Mouse (Mus musculus): ENCODE measurements at regions not wholly inside any gene's neighbourhood (a gene's known extent, or its start where the extent isn't known, plus 50 kb on each side); places are given as distances from the start of the nearest gene placed in this dataset.

DNA sequence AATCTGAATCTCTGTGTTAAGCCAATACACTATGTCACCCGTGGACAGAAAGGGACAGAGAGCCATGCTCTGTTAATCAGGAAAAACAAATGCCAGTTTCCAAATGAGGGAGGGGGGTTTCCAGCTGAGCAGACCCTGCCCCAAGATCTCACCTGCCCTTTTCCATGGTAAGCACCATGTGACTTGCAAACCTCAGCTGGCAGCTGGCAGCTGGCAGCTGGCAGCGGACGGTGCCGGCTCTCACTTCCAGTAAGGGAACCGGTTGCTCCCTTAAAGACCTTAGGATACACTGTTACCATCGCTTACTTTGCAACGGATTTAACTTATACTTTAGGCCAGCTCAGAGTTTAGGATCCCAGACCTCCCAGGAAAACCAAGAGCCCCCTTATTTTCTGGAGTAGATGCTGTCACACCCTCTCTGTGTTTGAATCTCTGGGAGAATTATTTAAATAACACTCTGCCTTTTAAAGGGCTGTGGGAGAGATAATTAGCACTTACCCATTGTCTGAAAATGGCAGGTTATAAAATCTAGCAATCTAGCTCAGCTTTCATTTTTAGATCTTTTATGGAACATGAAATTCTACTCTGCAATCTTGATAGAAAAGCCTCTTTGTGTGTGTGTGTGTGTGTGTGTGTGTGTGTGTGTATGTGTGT is 131.7 kb downstream of the Drd1 start:
- H3K4me3 ChIP-seq, result no peak overlapping the region
- DNase-seq (ENCODE audit: extremely low spot score in 1 of 2, low spot score in 2 of 2), result no peak
- no peak overlapping the region for H3K27ac ChIP-seq
- TF ChIP-seq CTCF (IDR thresholded peaks at IDR 0.05), result no peak
- intact Hi-C loops (cut with DNase I), result loop anchor here (2.0 to 10.0 kb wide), 2 partner anchors 51 to 131 kb away; partner anchors contain the start of gene Drd1

DNA sequence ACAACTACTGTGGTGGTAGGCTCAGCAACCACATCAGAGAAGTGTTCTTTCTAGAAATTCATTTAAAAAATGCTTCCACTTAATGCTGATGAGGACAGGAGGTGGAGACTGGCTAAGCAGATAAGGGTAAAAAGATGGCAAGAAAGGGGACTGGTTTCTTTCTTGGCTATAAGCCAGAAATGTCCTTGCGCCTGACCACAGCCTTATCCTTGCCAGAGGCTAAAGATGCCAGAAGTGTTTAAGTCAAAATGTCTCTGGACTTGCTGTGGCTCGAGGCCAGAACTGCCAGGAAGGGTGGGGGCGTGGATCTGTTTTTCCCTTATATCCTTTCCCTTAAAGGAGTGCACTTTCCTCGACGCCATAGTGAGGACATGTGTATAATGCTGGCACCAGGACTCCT is 133.7 kb downstream of the Drd1 start:
- no peak for DNase-seq (ENCODE audit: extremely low spot score in 1 of 2, low spot score in 2 of 2)

DNA sequence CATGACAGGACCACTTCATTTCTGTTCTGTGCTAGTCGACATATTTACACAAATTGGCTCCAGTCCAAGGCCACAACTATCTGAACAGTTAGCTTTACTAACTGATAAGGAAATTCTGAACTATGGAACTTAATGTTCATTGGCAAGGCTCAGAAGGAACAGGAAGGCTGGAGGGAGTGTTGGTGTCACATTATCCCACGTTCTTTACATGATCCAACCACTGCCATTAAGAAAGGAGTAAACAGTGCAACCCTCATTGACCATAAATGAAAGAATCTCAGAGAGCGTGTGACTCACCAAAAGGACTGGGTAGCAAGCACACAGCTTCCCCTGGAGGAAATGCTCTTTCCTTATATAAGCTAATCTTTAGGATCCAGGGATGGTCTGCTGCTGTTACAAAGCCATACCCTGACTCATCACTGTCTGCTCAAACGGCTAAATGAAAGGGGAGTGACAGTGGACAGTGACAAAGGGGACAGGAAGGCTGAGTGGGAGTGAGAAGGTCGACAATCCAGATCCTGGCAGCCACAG is 135.6 kb downstream of the Drd1 start:
- intact Hi-C loops (cut with DNase I), result loop anchor here (10.0 kb wide), 1 partner anchor 135 kb away; the partner anchor contains the start of gene Drd1
- no peak overlapping the region for H3K4me3 ChIP-seq
- no peak for TF ChIP-seq CTCF (IDR thresholded peaks at IDR 0.05)

More for the DNA sequence above, 133.7 kb downstream of the Drd1 start:
- Histone ChIP-seq H3K4me3 (no peak overlapping the region), H3K27ac (no peak overlapping the region)
- intact Hi-C loops (cut with DNase I), result loop anchor here (10.0 kb wide), 1 partner anchor 133 kb away; the partner anchor contains the start of gene Drd1
- TF ChIP-seq CTCF (IDR thresholded peaks at IDR 0.05), result no peak

DNA sequence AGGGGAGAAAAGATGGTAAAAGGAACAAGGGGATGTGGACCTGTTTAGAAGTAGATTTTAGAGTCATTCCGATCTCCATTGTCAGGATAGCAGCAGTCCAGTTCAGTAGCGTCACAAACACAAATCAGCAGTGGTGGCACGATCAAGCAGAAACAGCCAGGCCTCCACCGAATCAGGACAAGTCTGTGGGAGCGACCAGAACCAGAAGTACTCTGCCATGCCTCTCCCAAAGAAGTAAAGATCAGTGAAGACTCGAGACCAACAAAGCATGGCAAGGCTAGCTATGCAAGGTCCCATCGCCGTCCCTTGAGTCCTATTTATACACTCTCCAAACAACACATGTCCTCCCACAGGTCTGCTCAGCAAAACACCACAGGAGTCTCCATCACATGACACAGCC is 140.0 kb downstream of the Drd1 start:
- Histone ChIP-seq H3K27ac (no peak overlapping the region), H3K4me3 (no peak overlapping the region)
- no peak for DNase-seq (ENCODE audit: extremely low spot score in 1 of 2, low spot score in 2 of 2)
- no peak for TF ChIP-seq CTCF (IDR thresholded peaks at IDR 0.05)
- intact Hi-C loops (cut with DNase I), result no loop called here

More for the DNA sequence above, 135.6 kb downstream of the Drd1 start:
- DNase-seq (ENCODE audit: extremely low spot score in 1 of 2, low spot score in 2 of 2), result no peak
- no peak overlapping the region for H3K27ac ChIP-seq

DNA sequence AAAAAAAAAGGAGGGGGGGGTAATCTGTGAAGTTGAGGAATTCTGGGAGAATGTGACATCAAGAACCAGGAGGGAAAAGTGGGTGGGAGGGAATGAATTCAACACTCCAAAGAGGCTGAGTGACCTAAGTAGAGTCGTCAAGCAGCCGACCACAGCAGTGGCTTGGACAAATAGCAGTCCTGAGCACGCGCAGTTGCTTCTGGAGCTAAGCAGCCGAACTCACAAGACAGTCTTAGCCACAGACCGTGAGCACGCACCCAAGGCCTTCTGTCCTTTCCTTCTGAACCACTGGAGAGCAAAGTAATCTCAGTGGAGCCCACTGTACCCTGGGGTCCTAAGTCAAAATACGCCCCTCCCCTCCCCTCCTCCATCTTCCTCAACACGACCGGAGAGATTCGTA is 141.1 kb downstream of the Drd1 start:
- no peak for DNase-seq (ENCODE audit: extremely low spot score in 1 of 2, low spot score in 2 of 2)
- TF ChIP-seq CTCF (IDR thresholded peaks at IDR 0.05), result no peak
- intact Hi-C loops (cut with DNase I), result no loop called here
- H3K27ac ChIP-seq, result no peak overlapping the region
- H3K4me3 ChIP-seq, result no peak overlapping the region

DNA sequence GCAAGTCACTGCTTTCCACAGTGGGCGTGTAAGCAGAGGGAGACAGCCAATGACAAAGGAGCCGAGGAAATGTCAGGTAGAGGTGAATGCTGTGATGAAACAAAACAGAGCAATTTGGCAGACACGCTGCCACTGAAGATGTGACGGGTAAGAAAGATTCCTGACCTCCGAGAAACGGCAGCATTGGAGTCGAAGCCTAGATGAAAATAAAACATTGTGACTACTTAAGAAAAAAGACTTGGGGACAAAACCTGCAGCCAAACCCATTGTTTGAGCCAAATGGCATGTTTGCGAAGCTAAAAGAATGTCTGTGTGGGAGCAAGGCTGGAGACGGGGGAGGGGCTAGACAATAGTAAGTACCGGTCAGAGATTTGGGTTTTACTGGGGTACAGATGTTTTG is 142.0 kb downstream of the Drd1 start:
- no peak overlapping the region for H3K4me3 ChIP-seq
- no peak for TF ChIP-seq CTCF (IDR thresholded peaks at IDR 0.05)
- no peak overlapping the region for H3K27ac ChIP-seq
- no peak for DNase-seq (ENCODE audit: extremely low spot score in 1 of 2, low spot score in 2 of 2)
- intact Hi-C loops (cut with DNase I), result no loop called here

DNA sequence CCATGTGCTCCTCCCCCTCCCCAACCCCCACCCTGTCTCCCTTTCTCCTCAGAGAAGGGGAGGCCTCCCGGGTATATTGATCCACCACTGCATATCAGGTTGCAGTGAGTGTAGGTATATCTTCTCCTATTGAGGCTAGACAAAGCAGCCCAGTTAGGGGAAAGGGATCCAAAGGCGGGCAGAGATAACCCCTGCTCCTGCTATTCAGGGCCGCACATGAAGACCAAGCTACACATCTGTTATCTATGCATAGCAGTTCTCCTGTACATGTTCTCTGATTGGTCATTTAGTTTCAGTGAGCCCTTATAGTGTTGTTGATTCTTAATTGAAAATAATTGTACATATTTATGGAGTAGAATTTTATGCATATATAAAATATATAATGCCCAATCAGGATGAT is 143.7 kb downstream of the Drd1 start:
- H3K4me3 ChIP-seq, result no peak overlapping the region
- intact Hi-C loops (cut with DNase I), result no loop called here
- TF ChIP-seq CTCF (IDR thresholded peaks at IDR 0.05), result no peak
- H3K27ac ChIP-seq, result no peak overlapping the region
- DNase-seq (ENCODE audit: extremely low spot score in 1 of 2, low spot score in 2 of 2), result no peak

DNA sequence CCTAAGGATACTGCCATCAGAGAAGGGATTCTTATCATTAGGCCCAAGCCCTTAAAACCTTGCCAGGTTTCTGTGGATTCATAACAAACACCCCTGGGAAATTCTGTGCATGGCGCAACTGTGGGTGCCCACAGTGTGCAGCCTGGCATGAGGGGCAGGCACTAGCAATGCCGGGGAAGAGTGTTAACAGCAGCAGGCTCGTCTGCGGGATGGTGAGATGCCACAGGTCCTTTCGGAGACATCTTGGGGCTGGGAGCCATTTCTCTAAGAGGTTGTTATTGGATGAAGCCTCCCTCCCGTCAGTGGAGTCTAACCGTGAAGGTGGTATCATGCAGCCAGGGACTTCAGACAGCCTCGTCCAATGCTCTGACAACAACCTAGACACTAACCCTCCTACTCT is 144.2 kb downstream of the Drd1 start:
- no peak for DNase-seq (ENCODE audit: extremely low spot score in 1 of 2, low spot score in 2 of 2)
- Histone ChIP-seq H3K27ac (no peak overlapping the region), H3K4me3 (no peak overlapping the region)
- TF ChIP-seq CTCF (IDR thresholded peaks at IDR 0.05), result no peak
- intact Hi-C loops (cut with DNase I), result no loop called here

DNA sequence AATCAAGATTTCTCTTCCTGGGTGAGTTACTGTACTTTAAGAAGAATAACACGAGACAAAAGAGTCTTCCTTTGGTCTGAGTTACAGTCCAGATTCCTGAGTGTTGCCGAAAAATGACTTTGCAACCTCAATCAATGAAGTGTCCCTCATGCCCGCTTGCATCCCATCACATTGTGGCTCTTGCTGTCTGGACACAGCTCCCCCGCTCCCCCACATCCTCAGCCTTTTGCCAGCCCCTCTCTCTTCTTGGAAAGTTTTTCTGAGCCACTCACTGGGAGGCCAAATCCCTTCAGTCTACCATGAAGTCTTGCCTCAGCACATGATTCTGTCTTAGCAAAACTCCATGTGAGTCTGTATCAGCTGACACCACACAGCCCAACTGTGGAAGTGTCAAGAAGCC is 145.3 kb downstream of the Drd1 start:
- intact Hi-C loops (cut with DNase I), result no loop called here
- no peak for TF ChIP-seq CTCF (IDR thresholded peaks at IDR 0.05)
- DNase-seq (ENCODE audit: extremely low spot score in 1 of 2, low spot score in 2 of 2), result no peak
- no peak overlapping the region for H3K4me3 ChIP-seq
- H3K27ac ChIP-seq, result no peak overlapping the region

DNA sequence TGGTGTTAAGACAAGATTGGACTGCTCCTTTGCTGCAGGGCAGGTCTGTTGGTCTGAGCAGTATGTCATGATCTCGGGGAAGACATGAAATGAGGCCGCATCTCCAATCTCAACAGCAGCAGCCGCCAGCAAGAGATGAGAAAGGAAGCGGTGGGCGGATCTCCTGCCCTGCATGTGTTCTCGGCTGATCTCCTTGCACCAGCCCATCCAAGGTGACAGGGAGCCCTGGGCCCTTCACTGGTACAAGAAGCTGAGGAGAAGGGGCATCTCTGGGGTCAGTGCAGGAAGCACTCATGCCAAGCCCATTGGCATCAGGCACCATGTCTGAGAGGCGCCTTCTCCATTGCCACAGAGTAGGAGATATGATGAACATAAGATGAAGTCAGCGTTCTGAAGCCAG is 151.0 kb downstream of the Drd1 start:
- DNase-seq (ENCODE audit: extremely low spot score in 1 of 2, low spot score in 2 of 2), result no peak
- intact Hi-C loops (cut with DNase I), result no loop called here
- no peak overlapping the region for H3K27ac ChIP-seq
- no peak for TF ChIP-seq CTCF (IDR thresholded peaks at IDR 0.05)
- no peak overlapping the region for H3K4me3 ChIP-seq

DNA sequence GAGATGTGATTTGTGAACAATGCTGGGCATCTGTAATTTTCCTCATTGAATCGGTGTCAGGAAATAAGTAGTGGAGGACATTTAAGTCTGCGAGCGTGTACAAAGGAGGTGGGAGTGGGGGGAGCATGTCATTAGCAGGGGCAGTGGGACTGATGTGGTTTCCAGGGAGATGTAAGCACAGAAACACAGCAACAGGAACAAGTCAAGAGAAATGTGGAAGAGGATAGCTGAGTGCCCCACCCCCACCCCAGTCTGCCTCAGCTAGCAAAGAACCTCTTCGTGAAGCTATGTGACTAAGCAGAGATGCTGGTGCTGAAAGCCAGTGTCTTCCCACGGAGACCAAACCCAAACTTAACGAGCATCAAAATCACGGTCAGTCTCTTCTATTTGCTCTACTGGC is 151.9 kb downstream of the Drd1 start:
- intact Hi-C loops (cut with DNase I), result no loop called here
- no peak overlapping the region for H3K4me3 ChIP-seq
- H3K27ac ChIP-seq, result no peak overlapping the region
- no peak for DNase-seq (ENCODE audit: extremely low spot score in 1 of 2, low spot score in 2 of 2)
- TF ChIP-seq CTCF (IDR thresholded peaks at IDR 0.05), result no peak

DNA sequence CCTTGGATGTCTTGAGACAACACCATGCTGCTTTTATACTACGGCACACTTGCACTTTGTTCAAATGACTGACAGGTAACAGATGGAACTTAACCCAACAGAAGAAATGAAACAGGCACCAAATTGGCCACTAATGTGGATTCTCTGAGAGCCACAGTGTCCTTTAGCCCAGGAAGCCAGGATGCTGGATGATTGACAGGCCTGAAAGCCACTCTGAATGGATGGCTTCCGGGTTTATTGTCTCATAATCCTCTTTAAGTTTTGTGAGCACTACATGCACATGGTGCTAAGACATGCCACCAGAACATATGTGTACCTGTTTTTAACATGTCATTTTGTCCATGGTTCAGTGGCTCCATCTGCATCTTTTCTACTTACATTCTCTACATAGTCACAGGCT is 152.7 kb downstream of the Drd1 start:
- intact Hi-C loops (cut with DNase I), result no loop called here
- DNase-seq (ENCODE audit: extremely low spot score in 1 of 2, low spot score in 2 of 2), result no peak
- no peak for TF ChIP-seq CTCF (IDR thresholded peaks at IDR 0.05)
- Histone ChIP-seq H3K4me3 (no peak overlapping the region), H3K27ac (no peak overlapping the region)

DNA sequence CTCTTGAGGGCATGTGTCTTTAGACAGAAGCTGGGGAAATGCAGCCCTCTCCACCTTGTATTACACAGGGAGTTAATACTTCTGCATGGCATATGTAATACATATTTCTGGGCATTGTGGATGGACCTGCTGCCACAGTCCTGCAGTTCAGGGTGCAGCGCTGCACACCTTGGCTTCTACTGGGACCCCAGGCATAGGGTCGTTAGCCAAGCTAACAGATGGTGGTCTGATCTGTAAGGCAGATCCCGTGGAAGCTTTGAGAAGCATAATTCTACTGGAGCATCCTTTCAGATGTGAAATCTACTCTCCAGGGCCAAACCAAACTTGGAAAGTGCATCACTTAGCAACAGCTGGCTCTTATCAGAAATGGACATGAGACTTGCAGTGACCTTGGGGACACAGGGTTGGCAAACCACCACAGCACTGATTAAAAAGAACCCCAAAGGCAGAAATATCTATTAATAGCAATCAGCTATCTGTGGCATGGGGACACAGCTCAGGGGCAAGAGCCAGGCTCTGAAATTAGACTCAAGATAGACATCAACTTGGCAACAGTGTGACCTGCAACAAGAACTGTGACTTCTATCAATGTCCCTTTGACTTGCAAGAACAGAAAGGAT is 155.0 kb downstream of the Drd1 start:
- no peak overlapping the region for H3K27ac ChIP-seq
- no peak for DNase-seq (ENCODE audit: extremely low spot score in 1 of 2, low spot score in 2 of 2)
- intact Hi-C loops (cut with DNase I), result no loop called here
- no peak overlapping the region for H3K4me3 ChIP-seq
- TF ChIP-seq CTCF (IDR thresholded peaks at IDR 0.05), result no peak
